Comparison of ENCODE assay signal across 9 mouse cellular contexts in the genomic region with DNA sequence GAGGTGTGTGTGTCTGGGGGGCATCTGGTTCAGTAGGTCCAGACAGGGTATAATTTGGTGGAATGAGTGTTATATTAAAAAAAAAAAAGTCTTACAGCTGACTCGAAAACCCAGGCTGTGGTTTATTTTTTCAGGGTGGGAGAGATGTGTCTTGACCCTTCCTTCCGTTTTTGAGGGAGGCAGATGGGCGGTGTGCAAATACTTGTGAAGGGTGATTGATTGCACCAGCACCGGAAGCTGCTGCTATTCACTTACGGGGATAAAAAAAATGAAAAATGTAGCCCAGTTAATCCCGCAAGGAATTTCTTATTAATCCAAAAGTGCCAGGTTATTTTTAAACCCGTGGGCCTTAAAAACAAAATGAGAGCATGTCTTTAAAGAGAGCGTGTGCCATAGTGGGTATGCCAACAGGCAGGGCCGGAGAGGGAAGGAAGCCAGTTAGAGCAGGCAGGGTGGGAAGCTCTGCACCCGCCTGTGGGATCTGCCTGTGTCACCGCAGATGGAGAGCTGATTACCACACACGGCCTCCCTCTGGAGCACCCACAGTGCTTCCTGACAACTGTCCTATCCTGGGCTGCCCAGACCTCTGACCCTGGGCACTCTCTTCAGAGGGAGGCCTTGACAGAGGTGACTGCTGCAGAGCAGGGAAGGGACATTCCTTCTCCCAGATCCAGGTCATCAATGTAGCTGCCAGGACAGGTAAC. TPM values are rescaled to one million over a fixed set of nuclear protein-coding genes. Genes with fewer than 3 reads are reported as not detected.
DNase-seq lines count a peak whose midpoint lies in the region; ATAC-seq and TF ChIP-seq lines count a peak whose summit lies in the region.
"Had no signal": no experiment of that assay in that cellular context is flagged by ENCODE, and none has a peak within 500 bp of the region (broad histone marks: within the 10 kb centered on the region; RNA-seq: fewer than 3 reads in every experiment).

No protein-coding gene starts in this region.

- in situ Hi-C loops in Patski (cut with MboI; ENCODE audit: low pct_unique_long_range_greater_than_20kb): no loop called here

- peaks cover 10% of the 10 kb centered on the region for H3K4me1 ChIP-seq in heart, embryonic 13.5 days
- H3K4me1 ChIP-seq in kidney, embryonic 14.5 days (ENCODE audit: control insufficient read depth, insufficient read depth, low read length): peaks cover 7% of the 10 kb centered on the region

- ATAC-seq in heart, embryonic 13.5 days (ENCODE audit: extremely low read depth, insufficient number of reproducible peaks, low FRiP score, low TSS enrichment): no peak
- ATAC-seq in Patski: peak; percentile 54
- peak; percentile 50; the same call in 1 of the 2 replicates for ATAC-seq in kidney, embryonic 14.5 days (ENCODE audit: low FRiP score, low TSS enrichment)
- ATAC-seq in megakaryocyte-erythroid progenitor cell, adult 5-6 weeks (replicated peaks; ENCODE audit: low FRiP score, low TSS enrichment, poor library complexity, severe bottlenecking): peak; percentile 80

- no peaks in the 10 kb centered on the region for H3K36me3 ChIP-seq in heart, embryonic 13.5 days
- no peaks in the 10 kb centered on the region for H3K36me3 ChIP-seq in kidney, embryonic 14.5 days (ENCODE audit: control insufficient read depth, insufficient read depth, low read length)
- H3K36me3 ChIP-seq: G1E had no signal

- POLR2A ChIA-PET in Patski (lab: Charles Lee): interaction anchor here (0.7 to 1.3 kb wide), 3 partner anchors 11 to 18 kb away, joined by 3 to 6 read pairs (median 4); partner anchors contain the start of gene Tspan5

- H3K27me3 ChIP-seq in heart, embryonic 13.5 days (replicated peaks): 0 out of 2 replicates have a peak, but pooled peaks cover 2% of the 10 kb centered on the region
- no peaks in the 10 kb centered on the region for H3K27me3 ChIP-seq in Patski
- H3K27me3 ChIP-seq in kidney, embryonic 14.5 days (ENCODE audit: control insufficient read depth, insufficient read depth, low read length): no peaks in the 10 kb centered on the region

- DNase-seq in heart, adult 9 months (ENCODE audit: low spot score in 2 of 2): no peak
- no peak for DNase-seq in Patski (ENCODE audit: low read depth, low spot score)
- DNase-seq in cerebellum, adult 9-11 months: peak; percentile 78
- DNase-seq in urinary bladder, postnatal 14 days (ENCODE audit: low spot score): no peak
- no peak for DNase-seq in layer of hippocampus, postnatal 25 days (ENCODE audit: extremely low spot score in 1 of 2, low spot score in 1 of 2)

- TF ChIP-seq CTCF in Patski (IDR thresholded peaks at IDR 0.05): no peak

- no peaks in the 10 kb centered on the region for H3K9me3 ChIP-seq in heart, embryonic 13.5 days
- H3K9me3 ChIP-seq in kidney, embryonic 14.5 days (ENCODE audit: control insufficient read depth, low read length): no peaks in the 10 kb centered on the region
- H3K9me3 ChIP-seq: G1E had no signal

- 30% methylated on average over 12 of the region's 12 CpGs for WGBS in heart, embryonic 13.5 days
- WGBS in kidney, embryonic 14.5 days: 21% methylated on average over 12 of the region's 12 CpGs

- H3K4me2 ChIP-seq in heart, embryonic 13.5 days: 0 out of 2 replicates have a peak overlapping the region, but pooled peaks have one; percentile 25
- H3K4me2 ChIP-seq in kidney, embryonic 14.5 days (replicated peaks; ENCODE audit: low read depth, low read length): 0 out of 2 replicates have a peak overlapping the region, but pooled peaks have one; percentile 12

- CTCF ChIA-PET in Patski (lab: Charles Lee): interaction anchor here (1.7 kb wide), 1 partner anchor 12 kb away, joined by 5 read pairs; no protein-coding TSS in a partner anchor

- H3K4me3 ChIP-seq in heart, embryonic 13.5 days: no peak overlapping the region
- H3K4me3 ChIP-seq in kidney, embryonic 14.5 days (ENCODE audit: low read length): no peak overlapping the region

- no peak overlapping the region for H3K9ac ChIP-seq in heart, embryonic 13.5 days
- H3K9ac ChIP-seq in kidney, embryonic 14.5 days (ENCODE audit: low read depth, low read length): no peak overlapping the region

- H3K27ac ChIP-seq in heart, embryonic 13.5 days (replicated peaks): no peak overlapping the region
- no peak overlapping the region for H3K27ac ChIP-seq in kidney, embryonic 14.5 days (ENCODE audit: low read depth, low read length)

RNA-seq across cellular contexts. Expression of gene Tspan5, which starts 11.3 kb away (rescaled TPM):
- 13.9 and 16.2 TPM in 2 replicates for polyA plus RNA-seq in heart, embryonic 13.5 days (2015; fragmentation: Nextera tagmentation; extraction: Ambion mirVana)
- 62.0 TPM for polyA plus RNA-seq in Patski (2021)
- 18.0 and 28.8 TPM in 2 replicates for polyA plus RNA-seq in kidney, embryonic 14.5 days (2014; fragmentation: Nextera tagmentation; extraction: Ambion mirVana)
- 1.8 and 3.5 TPM in 2 replicates for total RNA-seq in megakaryocyte-erythroid progenitor cell, adult 5-6 weeks (2014; fragmentation: Nextera tagmentation)
- total RNA-seq in megakaryocyte-erythroid progenitor cell, adult 5-6 weeks (2017): 3.4 and 7.5 TPM in 2 replicates
- total RNA-seq in layer of hippocampus, postnatal 25 days (2021): 100 to 1,000 TPM; 201 to 205 TPM
- polyA plus RNA-seq: G1E had no signal
